Mouse (Mus musculus): ENCODE measurements around the gene Skil. TPM values are rescaled to one million over a fixed set of nuclear protein-coding genes. Genes with fewer than 3 reads are reported as not detected.
A peak's percentile ranks its signal among the peaks of the same experiment; 100 is the strongest.

The Skil gene
- polyA plus RNA-seq, 1 experiment from 2014 or later = 30.7 TPM

DNA sequence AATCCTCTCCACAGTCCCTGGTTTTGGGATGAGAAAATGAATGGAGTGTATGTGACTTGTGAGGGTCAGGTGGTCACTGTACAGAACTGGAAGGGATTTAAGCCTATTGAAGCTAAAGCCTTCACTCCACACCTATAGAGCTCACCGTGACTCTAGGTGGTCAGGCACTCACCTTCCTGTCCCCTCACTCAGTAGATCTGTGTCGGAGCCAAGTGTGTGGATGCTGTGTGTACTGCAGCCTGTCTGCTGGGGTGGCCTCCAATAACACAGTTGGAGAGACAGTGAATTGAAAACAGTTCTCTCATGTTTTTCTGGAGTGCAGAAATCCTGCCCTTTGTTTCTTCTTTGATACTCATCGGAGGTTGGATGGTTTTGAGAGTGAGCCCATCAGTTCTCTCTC lies 70.9 kb downstream of the Skil start:
- ATAC-seq (replicated peaks) = no peak
- Histone ChIP-seq H3K9me3 (no peaks in the 10 kb centered on the region), H3K4me3 (no peak overlapping the region), H3K27ac (replicated peaks) (no peak overlapping the region), H3K27me3 (no peaks in the 10 kb centered on the region), H3K4me1 (peaks cover 10% of the 10 kb centered on the region), H3K36me3 (no peaks in the 10 kb centered on the region), H3K9ac (replicated peaks) (no peak overlapping the region), H3K4me2 (replicated peaks) (no peak overlapping the region)
- 45% methylated on average over 3 of the region's 3 CpGs for WGBS

DNA sequence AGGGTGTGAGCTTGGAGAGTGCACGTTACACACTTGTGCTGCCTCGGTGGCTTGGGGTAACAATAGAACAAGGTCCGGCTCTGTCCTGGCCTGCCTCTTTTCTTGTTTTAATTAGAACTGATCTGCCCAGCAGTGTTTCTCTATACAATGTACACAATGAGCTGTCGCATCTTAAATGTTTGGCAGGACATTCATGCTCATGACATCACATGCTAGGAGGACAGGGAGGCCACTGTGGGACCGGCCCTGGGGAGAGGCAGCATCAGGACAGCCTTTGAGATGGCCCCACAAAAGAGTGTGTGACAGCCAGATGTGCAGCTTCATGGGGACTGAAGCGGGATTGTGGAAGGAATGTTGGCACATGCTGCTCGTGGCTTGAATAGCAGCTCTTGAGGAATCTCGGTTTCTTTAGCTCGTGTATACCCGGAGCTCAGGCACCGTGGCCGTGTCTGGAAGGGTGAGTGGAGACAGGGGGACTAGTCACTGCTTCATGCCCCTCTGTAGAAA lies 71.6 kb downstream of the Skil start:
- no peak overlapping the region for H3K9ac ChIP-seq (replicated peaks)
- WGBS = 9% methylated on average over 12 of the region's 12 CpGs
- peak; percentile 74 for ATAC-seq (replicated peaks)
- H3K4me2 ChIP-seq (replicated peaks) = no peak overlapping the region
- H3K27me3 ChIP-seq = no peaks in the 10 kb centered on the region
- no peak overlapping the region for H3K27ac ChIP-seq (replicated peaks)
- no peaks in the 10 kb centered on the region for H3K9me3 ChIP-seq
- no peaks in the 10 kb centered on the region for H3K36me3 ChIP-seq
- H3K4me1 ChIP-seq = peaks cover 10% of the 10 kb centered on the region
- no peak overlapping the region for H3K4me3 ChIP-seq

Other genes with a start within 250 kb of the Skil start
- 0.57 and 1.2 TPM in 2 replicates for gene Gpr160, start 239.1 kb upstream of the Skil start, polyA plus RNA-seq (2015; fragmentation: Nextera tagmentation; extraction: Ambion mirVana)
- gene Phc3, start 125.6 kb upstream of the Skil start, polyA plus RNA-seq (2015; fragmentation: Nextera tagmentation; extraction: Ambion mirVana) = 6.9 and 7.4 TPM in 2 replicates
- gene Prkci, start 99.3 kb upstream of the Skil start, polyA plus RNA-seq (2015; fragmentation: Nextera tagmentation; extraction: Ambion mirVana) = 25.7 and 25.9 TPM in 2 replicates
- 34.8 and 40.0 TPM in 2 replicates for gene Cldn11, start 54.9 kb downstream of the Skil start, polyA plus RNA-seq (2015; fragmentation: Nextera tagmentation; extraction: Ambion mirVana)
- 3.1 and 3.6 TPM in 2 replicates for gene Slc7a14, start 215.3 kb downstream of the Skil start, polyA plus RNA-seq (2015; fragmentation: Nextera tagmentation; extraction: Ambion mirVana)